Mouse (Mus musculus) forebrain, embryonic 10.5 days (tissue): ENCODE data around the gene Gna12. TPM values are rescaled to one million over a fixed set of nuclear protein-coding genes. Genes with fewer than 3 reads are reported as not detected.
A peak's percentile ranks its signal among the peaks of the same experiment; 100 is the strongest.

ENCODE experiments used
- DNase-seq: peaks from one replicate; pipeline ENCODE4 v3.0.0-alpha.2; 2017; ENCODE audit warnings: low spot score; ENCODE audit errors: extremely low spot score
- H3K27ac ChIP-seq: fragments of 300-500 bp; sonication (generic); 2 replicates; pipeline ENCODE4 v1.5.1; 2016; ENCODE audit warnings: mild to moderate bottlenecking
- H3K27me3 ChIP-seq: fragments of 300-500 bp; sonication (generic); 2 replicates; pipeline ENCODE4 v1.6.1; 2016; ENCODE audit warnings: mild to moderate bottlenecking; ENCODE audit not compliant: poor library complexity, severe bottlenecking
- H3K36me3 ChIP-seq: fragments of 300-500 bp; sonication (generic); replicated peaks from 2 replicates; pipeline ENCODE4 v1.6.1; 2016; ENCODE audit warnings: mild to moderate bottlenecking, moderate library complexity
- H3K4me1 ChIP-seq: fragments of 300-500 bp; sonication (generic); 2 replicates; pipeline ENCODE4 v1.6.1; 2016
- H3K4me3 ChIP-seq: fragments of 300-500 bp; sonication (generic); 2 replicates; pipeline ENCODE4 v1.5.1; 2016; ENCODE audit warnings: mild to moderate bottlenecking, moderate library complexity
- H3K9me3 ChIP-seq: fragments of 300-500 bp; sonication (generic); 2 replicates; pipeline ENCODE4 v1.6.1; 2016; ENCODE audit warnings: mild to moderate bottlenecking, moderate library complexity
- WGBS: fragments of 180-500 bp; shearing (Covaris S2); methylation state at CpG from one replicate; pipeline ENCODE4 v1.1.7; 2016; 5-methylcytosine and 5-hydroxymethylcytosine counted together
- polyA plus RNA-seq: library from polyadenylated mRNA; unstranded; fragments of >200 nt; fragmentation: Nextera tagmentation; extraction: Ambion mirVana; gene quantifications from 2 replicates; pipeline ENCODE4 v1.2.1, GENCODE M21; 2016

Gna12 gene
- polyA plus RNA-seq, 1 experiment from 2014 or later: 7.6 TPM

GRCm38 (mm10) chr5:140823386-140823785, 6.8 kb downstream of the Gna12 start:
- Histone ChIP-seq H3K4me3 (no peak overlapping the region), H3K27me3 (no peaks in the 10 kb centered on the region), H3K36me3 (peaks cover 26% of the 10 kb centered on the region), H3K27ac (no peak overlapping the region), H3K9me3 (no peaks in the 10 kb centered on the region), H3K4me1 (peaks cover 43% of the 10 kb centered on the region)
- 86% methylated on average over 2 of the region's 2 CpGs for WGBS
- DNase-seq: no peak

- no peak for DNase-seq
- H3K27me3 ChIP-seq: no peaks in the 10 kb centered on the region
- no peak overlapping the region for H3K4me3 ChIP-seq
- H3K27ac ChIP-seq: no peak overlapping the region
- peaks cover 33% of the 10 kb centered on the region for H3K36me3 ChIP-seq
- WGBS: 91% methylated on average over 4 of the region's 4 CpGs
- no peaks in the 10 kb centered on the region for H3K9me3 ChIP-seq
- peaks cover 31% of the 10 kb centered on the region for H3K4me1 ChIP-seq
These were observed 8.3 kb downstream of the Gna12 start for GRCm38 (mm10) chr5:140821951-140822350.

- DNase-seq: no peak
- WGBS: 90% methylated on average over 4 of the region's 4 CpGs
These were observed 9.7 kb downstream of the Gna12 start for GRCm38 (mm10) chr5:140820539-140820938.

GRCm38 (mm10) chr5:140819594-140819993, 10.6 kb downstream of the Gna12 start:
- Histone ChIP-seq H3K27ac (no peak overlapping the region), H3K9me3 (no peaks in the 10 kb centered on the region), H3K36me3 (peaks cover 21% of the 10 kb centered on the region), H3K4me1 (peaks cover 47% of the 10 kb centered on the region), H3K27me3 (no peaks in the 10 kb centered on the region), H3K4me3 (no peak overlapping the region)
- WGBS: 79% methylated on average over 4 of the region's 4 CpGs
- no peak for DNase-seq

More at GRCm38 (mm10) chr5:140820539-140820938, 9.7 kb downstream of the Gna12 start:
- no peak overlapping the region for H3K27ac ChIP-seq
- peaks cover 37% of the 10 kb centered on the region for H3K4me1 ChIP-seq
- H3K4me3 ChIP-seq: no peak overlapping the region
- no peaks in the 10 kb centered on the region for H3K27me3 ChIP-seq
- peaks cover 26% of the 10 kb centered on the region for H3K36me3 ChIP-seq
- H3K9me3 ChIP-seq: no peaks in the 10 kb centered on the region

GRCm38 (mm10) chr5:140818482-140819076, 11.7 kb downstream of the Gna12 start:
- H3K4me1 ChIP-seq: peaks cover 57% of the 10 kb centered on the region
- H3K27ac ChIP-seq: no peak overlapping the region
- H3K36me3 ChIP-seq: peaks cover 14% of the 10 kb centered on the region
- no peak for DNase-seq
- 81% methylated on average over 5 of the region's 5 CpGs for WGBS
- H3K4me3 ChIP-seq: no peak overlapping the region
- no peaks in the 10 kb centered on the region for H3K9me3 ChIP-seq
- H3K27me3 ChIP-seq: no peaks in the 10 kb centered on the region

GRCm38 (mm10) chr5:140816950-140817568, 13.2 kb downstream of the Gna12 start:
- peaks cover 10% of the 10 kb centered on the region; the same call in 1 of the 2 replicates for H3K36me3 ChIP-seq
- no peaks in the 10 kb centered on the region for H3K27me3 ChIP-seq
- no peak overlapping the region for H3K27ac ChIP-seq
- no peak for DNase-seq
- H3K4me3 ChIP-seq: no peak overlapping the region
- H3K9me3 ChIP-seq: no peaks in the 10 kb centered on the region
- peaks cover 72% of the 10 kb centered on the region for H3K4me1 ChIP-seq
- WGBS: 92% methylated on average over 6 of the region's 6 CpGs

- H3K27ac ChIP-seq: no peak overlapping the region
- no peaks in the 10 kb centered on the region for H3K9me3 ChIP-seq
- no peak for DNase-seq
- peaks cover 10% of the 10 kb centered on the region; the same call in 1 of the 2 replicates for H3K36me3 ChIP-seq
- H3K4me3 ChIP-seq: no peak overlapping the region
- WGBS: 86% methylated on average over 3 of the region's 3 CpGs
- H3K4me1 ChIP-seq: peaks cover 76% of the 10 kb centered on the region
- no peaks in the 10 kb centered on the region for H3K27me3 ChIP-seq
These were observed 14.2 kb downstream of the Gna12 start for GRCm38 (mm10) chr5:140816008-140816407.

- Histone ChIP-seq H3K36me3 (peaks cover 10% of the 10 kb centered on the region; the same call in 1 of the 2 replicates), H3K27me3 (no peaks in the 10 kb centered on the region), H3K4me3 (no peak overlapping the region), H3K9me3 (no peaks in the 10 kb centered on the region), H3K27ac (no peak overlapping the region), H3K4me1 (peaks cover 74% of the 10 kb centered on the region)
- 32% methylated on average over 9 of the region's 9 CpGs for WGBS
- DNase-seq: no peak
These were observed 15.0 kb downstream of the Gna12 start for GRCm38 (mm10) chr5:140815059-140815728.

- Histone ChIP-seq H3K27ac (0 out of 2 replicates have a peak overlapping the region, but pooled peaks have one; percentile 35), H3K4me1 (peaks cover 68% of the 10 kb centered on the region), H3K27me3 (no peaks in the 10 kb centered on the region), H3K9me3 (no peaks in the 10 kb centered on the region), H3K36me3 (peaks cover 9% of the 10 kb centered on the region; the same call in 1 of the 2 replicates), H3K4me3 (no peak overlapping the region)
- DNase-seq: no peak
- 59% methylated on average over 5 of the region's 5 CpGs for WGBS
These were observed 15.8 kb downstream of the Gna12 start for GRCm38 (mm10) chr5:140814403-140814802.

GRCm38 (mm10) chr5:140812699-140813098, 17.5 kb downstream of the Gna12 start:
- Histone ChIP-seq H3K27ac (peak overlapping the region; percentile 36; the same call in 1 of the 2 replicates), H3K27me3 (no peaks in the 10 kb centered on the region), H3K4me1 (peaks cover 61% of the 10 kb centered on the region), H3K36me3 (peaks cover 2% of the 10 kb centered on the region; the same call in 1 of the 2 replicates), H3K4me3 (no peak overlapping the region), H3K9me3 (no peaks in the 10 kb centered on the region)
- WGBS: 68% methylated on average over 4 of the region's 4 CpGs
- DNase-seq: no peak

GRCm38 (mm10) chr5:140812063-140812462, 18.2 kb downstream of the Gna12 start:
- Histone ChIP-seq H3K4me3 (no peak overlapping the region), H3K9me3 (no peaks in the 10 kb centered on the region), H3K27me3 (no peaks in the 10 kb centered on the region), H3K4me1 (peaks cover 60% of the 10 kb centered on the region), H3K36me3 (no peaks in the 10 kb centered on the region), H3K27ac (0 out of 2 replicates have a peak overlapping the region, but pooled peaks have one; percentile 25)
- DNase-seq: no peak
- 81% methylated on average over 5 of the region's 5 CpGs for WGBS

- 0 out of 2 replicates have a peak overlapping the region, but pooled peaks have one; percentile 25 for H3K27ac ChIP-seq
- no peak for DNase-seq
- H3K36me3 ChIP-seq: no peaks in the 10 kb centered on the region
- H3K9me3 ChIP-seq: no peaks in the 10 kb centered on the region
- WGBS: 76% methylated on average over 2 of the region's 2 CpGs
- H3K27me3 ChIP-seq: no peaks in the 10 kb centered on the region
- H3K4me3 ChIP-seq: no peak overlapping the region
- H3K4me1 ChIP-seq: peaks cover 56% of the 10 kb centered on the region
These were observed 18.8 kb downstream of the Gna12 start for GRCm38 (mm10) chr5:140811390-140811789.

GRCm38 (mm10) chr5:140806939-140807338, 23.3 kb downstream of the Gna12 start:
- H3K4me1 ChIP-seq: peaks cover 19% of the 10 kb centered on the region
- H3K9me3 ChIP-seq: no peaks in the 10 kb centered on the region
- DNase-seq: no peak
- WGBS: 67% methylated on average over 2 of the region's 2 CpGs
- H3K27me3 ChIP-seq: no peaks in the 10 kb centered on the region
- no peak overlapping the region for H3K4me3 ChIP-seq
- H3K27ac ChIP-seq: no peak overlapping the region
- H3K36me3 ChIP-seq: no peaks in the 10 kb centered on the region
